Mouse (Mus musculus) thymus, postnatal 36 days (tissue): ENCODE results near the gene Ncbp2.
"Not testable (repeated sequence)": the region's sequence is repeated elsewhere in the genome, so short reads cannot be mapped to it uniquely, and the experiment has no call there.

Source experiments
- DNase-seq, 2 experiments: peaks; one replicate each; pipeline ENCODE4 v3.0.0; 2022; ENCODE audit warnings: mixed read lengths in 2 of 2

Gene Ncbp2

DNA sequence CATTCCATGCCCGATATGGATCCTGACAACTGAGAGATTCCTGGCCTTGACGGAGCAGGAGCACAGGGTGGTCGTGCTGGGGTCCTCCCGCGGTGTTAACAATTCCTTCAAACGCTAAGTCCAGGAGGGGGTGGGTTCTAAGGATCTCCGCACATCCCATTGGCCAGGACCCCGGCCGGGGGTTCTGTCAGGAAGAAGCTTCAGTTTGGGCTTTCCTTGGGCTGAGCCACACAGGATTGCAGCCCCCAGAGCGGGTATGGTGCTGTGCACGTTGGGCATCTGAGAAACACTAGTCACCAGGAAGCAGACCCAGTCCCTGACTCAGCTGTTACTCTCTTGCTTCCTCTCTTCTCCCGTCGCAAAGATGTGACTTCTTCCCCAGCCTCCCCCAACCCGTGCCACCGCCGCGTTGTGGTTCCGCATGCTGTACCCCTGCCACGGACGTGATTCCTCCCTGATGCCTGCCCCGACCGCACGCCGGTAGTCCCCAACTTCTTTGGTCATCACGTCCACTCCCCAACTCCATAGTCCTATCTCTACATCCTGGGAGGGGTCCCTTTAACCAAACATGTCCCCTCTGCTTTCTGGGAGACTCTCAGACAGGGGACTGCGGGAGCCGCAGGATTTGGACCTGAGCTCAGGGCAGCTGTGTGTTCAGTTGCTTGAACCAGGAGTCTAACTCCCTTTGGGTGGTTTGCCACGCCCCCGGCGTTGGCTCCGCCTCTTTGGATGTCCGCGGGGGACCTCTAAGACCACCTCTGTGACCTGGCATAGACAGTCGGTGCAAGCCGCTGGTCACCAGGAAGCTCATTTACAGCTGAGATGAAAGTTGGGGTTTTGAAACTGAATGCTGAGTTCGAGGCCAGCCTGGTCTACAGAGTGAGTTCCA lies 13.0 kb upstream of the Ncbp2 start:
- DNase-seq = no peak

DNA sequence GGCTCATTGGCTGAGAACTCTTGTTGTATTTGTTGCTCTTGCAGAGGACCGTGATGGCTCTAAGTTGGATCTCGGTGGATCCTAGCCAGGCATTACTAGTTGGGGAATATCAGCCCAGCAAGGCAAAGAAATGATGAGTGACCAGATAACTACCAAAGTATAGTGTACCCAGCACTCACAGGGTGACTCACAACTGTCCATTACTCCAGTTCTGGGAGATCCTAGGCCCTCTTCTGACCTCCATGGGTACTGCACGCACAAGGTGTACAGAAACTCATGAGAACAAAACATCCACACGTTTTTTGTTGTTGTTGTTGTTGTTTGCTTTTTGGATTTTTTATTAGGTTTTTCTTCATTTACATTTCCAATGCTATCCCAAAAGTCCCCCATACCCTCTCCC lies 11.7 kb upstream of the Ncbp2 start:
- no peak for DNase-seq

DNA sequence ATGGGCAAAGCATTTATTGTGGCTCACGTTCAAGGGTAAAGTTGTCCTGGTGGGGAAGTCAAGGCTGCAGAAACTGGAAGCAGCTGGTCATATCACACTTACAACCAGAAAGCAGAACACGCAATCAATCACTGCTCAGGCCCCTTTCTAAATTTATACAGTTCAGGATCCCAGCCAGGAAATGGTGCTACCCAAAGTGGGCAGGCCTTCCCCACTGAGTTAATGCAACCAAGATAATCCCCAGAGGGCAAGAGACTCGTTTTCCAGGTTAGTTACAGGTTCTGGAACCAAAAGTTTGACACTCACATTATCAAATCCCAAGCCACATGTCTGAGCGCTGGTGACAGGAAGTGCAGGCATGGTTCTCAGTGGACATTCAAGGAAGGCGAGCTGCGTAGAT lies 9.5 kb upstream of the Ncbp2 start:
- no peak for DNase-seq

- no peak for DNase-seq
These were observed 7.7 kb upstream of the Ncbp2 start for GRCm38 (mm10) chr16:31940586-31940985.

GRCm38 (mm10) chr16:31943980-31944379 lies 4.3 kb upstream of the Ncbp2 start:
- DNase-seq = peak; percentile 74 to 81

GRCm38 (mm10) chr16:31944698-31945255 lies 3.5 kb upstream of the Ncbp2 start:
- no peak for DNase-seq

DNA sequence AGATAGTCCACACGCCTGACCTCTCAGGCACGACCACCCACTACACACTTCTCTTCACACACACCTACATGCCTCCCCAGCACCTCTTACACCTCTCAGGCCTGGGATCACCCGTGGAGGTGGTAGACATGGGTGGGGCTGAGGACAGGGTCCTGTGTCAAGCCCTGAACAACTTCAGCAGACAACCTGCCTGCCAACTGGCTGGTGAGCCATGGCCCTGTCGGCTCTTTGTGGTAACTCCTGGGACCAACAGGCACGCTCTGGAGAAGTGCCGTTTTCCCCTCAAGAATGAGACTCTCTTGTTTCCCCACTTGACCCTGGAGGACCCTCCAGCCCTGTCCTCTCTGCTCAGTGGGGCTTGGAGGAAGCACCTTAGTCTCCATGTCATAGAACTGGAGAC lies 2.9 kb upstream of the Ncbp2 start:
- no peak for DNase-seq

DNA sequence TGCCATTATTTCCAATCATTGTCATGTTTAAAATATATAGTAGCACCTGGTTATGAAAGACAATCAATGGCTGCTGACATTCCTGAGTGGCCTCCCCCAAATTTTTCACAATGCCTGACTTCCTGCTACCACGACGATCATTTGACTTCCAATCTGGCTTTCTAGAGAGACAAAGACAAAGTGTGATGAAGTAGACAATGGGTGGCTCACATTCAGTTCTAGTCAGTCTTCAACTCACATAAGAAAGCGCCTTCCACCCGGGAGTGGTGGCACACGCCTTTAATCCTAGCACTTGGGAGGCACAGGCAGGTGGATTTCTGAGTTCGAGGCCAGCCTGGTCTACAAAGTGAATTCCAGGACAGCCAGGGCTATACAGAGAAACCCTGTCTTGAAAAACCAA lies 2.3 kb upstream of the Ncbp2 start:
- not testable (repeated sequence) for DNase-seq

DNA sequence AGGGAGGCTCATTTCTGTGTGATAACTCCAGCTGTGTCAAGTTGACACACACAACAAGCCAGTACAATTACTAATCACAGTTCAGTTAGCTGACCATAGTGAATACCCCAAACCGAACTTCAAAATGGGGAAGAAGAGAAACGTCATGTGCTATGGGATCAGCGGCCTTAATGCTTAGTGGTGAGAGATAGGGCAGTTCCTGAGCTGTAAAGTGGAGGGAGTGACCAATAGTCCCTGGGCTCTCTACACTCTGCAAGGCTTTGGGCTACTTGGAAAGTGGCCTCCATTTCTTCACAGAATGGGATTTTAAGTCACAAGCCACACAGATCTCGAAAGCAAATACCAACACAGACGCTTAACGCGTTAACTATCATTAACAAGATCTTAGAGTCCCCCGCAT lies 980 bp upstream of the Ncbp2 start:
- DNase-seq = no peak

DNA sequence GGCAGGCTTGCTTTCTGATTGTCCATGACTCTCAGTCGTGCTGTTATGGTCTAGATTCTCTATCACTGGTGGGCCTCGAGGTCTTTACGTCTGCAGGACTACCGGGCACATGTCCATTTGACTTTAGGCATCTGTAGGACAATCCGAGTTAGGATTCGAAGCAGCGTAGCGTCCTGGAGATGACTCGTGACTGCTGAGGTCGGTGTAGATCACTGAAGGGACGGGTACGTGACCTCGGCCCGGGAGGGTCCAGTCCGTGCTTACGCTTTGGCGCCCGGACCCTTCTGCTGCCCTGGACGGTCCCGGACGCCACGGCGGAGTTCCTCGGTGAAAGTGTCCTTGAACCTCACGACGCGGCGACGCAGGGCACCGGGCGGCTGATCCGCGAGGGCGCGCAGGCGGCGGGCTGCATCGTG lies 404 bp upstream of the Ncbp2 start:
- DNase-seq = no peak

DNA sequence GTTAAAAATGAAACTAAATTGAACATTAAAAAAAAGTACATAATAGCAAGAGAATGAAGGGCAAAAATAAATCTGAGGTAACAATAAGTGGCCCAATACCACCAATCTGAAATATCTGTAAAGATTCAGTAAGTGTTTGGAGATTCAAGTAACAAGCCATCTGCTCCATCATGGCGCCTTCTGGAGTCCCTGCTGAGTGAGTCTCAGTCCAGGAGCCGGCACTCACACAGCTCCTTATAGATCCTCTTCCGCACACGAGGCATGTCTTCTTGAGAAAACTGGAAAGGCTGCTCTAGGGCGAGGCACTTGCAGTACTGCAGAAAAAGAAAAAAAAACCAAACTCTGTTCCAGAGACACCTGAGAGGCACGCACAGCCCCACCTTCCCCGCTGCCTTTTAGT lies 14.9 kb downstream of the Ncbp2 start:
- DNase-seq = no peak

- no peak for DNase-seq
These were observed 26.9 kb downstream of the Ncbp2 start for GRCm38 (mm10) chr16:31975258-31975657.

- no peak for DNase-seq
These were observed 31.2 kb downstream of the Ncbp2 start for GRCm38 (mm10) chr16:31979501-31979900.

DNA sequence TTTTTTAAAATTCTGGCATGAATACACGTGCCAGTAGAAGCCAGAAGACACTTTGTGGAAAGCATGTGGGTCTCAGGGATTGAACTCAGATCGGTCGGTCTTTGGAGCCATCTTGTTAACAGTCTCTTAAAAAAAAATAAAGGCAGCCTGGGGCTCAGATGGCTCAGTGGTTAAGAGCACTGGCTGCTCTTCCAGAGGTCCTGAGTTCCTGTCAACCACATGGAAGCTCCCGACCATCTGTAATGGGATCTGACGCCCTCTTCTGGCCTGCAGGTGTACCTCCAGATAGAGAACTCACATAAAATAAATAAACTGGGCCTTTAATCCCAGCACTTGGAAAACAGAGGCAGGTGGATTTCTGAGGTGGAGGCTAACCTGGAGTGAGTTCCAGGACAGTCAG lies 32.6 kb downstream of the Ncbp2 start:
- no peak for DNase-seq

GRCm38 (mm10) chr16:31992039-31992438 lies 43.7 kb downstream of the Ncbp2 start:
- peak in 1 of 2 experiments; percentile 12 for DNase-seq

GRCm38 (mm10) chr16:31993195-31993594 lies 44.9 kb downstream of the Ncbp2 start:
- DNase-seq = no peak

DNA sequence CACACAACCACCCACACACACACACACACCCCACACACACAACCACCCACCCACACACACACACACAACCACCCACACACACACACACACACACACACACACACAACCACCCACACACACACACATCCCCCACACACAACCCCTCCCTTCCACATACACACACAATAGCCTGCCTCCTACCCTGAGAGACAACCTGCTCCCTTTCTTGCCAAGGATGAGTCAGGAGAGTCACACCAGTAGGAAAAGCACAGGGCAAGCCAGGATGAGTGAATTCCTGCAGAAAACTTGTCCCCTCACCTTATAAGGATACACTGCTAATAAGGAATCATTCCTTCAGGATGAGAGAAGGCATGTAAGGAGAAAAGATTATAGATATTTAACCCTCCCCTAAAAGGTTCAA lies 45.6 kb downstream of the Ncbp2 start:
- DNase-seq = no peak

DNA sequence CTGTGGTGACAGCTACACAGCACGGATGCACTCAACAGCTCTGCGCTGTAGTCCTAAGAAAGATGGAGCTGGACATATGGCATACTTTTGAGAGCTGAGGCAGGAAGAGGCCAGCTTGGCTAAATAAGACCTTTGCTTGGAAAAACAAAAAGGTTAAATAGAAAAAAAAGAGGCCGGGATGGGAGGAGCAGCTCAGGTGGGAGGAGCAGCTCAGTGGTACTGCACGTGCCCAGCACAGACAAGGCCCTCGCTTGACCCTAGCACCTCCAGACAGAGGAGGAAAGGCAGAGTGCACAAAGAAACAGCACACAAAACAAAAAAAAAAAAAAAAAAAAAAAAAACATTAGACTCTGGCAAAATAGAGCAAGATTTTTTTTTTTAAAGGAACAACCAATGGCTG lies 48.1 kb downstream of the Ncbp2 start:
- no peak for DNase-seq

- peak; percentile 84 to 90 for DNase-seq
These were observed 54.5 kb downstream of the Ncbp2 start, which contains the start of gene Senp5 for GRCm38 (mm10) chr16:32002509-32003477. Senp5 (minus strand) TSS chr16:32003287.

- no peak for DNase-seq
These were observed 56.4 kb downstream of the Ncbp2 start for GRCm38 (mm10) chr16:32004731-32005130.

DNA sequence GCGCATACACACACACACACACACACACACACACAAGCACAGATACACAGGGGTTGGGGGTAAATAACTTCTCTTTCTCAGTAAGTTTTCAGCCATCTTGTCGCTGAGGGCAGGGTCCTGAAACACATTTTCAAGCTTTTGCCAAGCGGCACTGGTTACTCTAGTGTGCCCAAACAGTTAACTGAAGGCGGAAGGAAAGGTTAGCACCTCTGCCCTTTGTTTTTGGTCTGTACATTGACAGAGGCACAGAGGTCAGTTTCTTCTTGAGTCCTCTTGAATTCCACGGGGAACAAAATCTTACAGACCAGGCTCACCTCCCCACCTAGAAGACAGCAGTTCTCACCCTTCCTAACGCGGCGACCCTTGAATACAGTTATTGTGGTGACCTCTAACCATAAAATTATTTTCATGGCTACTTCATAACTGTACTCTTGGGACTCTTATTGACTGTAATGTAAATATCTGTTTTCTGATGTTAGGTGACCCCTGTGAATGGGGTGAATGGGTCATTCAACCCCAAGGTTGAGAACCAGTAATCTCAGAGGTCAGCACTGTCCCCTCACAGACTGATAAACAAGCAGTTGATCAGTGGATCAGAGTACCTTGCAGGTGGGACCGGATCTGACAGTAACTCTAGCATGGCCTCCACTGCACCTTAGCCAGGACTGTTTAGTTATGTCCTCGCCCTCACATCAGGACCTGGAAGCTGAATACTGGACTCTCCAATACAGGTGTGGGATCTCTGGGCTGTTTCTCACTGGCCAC lies 60.4 kb downstream of the Ncbp2 start:
- DNase-seq = no peak

DNA sequence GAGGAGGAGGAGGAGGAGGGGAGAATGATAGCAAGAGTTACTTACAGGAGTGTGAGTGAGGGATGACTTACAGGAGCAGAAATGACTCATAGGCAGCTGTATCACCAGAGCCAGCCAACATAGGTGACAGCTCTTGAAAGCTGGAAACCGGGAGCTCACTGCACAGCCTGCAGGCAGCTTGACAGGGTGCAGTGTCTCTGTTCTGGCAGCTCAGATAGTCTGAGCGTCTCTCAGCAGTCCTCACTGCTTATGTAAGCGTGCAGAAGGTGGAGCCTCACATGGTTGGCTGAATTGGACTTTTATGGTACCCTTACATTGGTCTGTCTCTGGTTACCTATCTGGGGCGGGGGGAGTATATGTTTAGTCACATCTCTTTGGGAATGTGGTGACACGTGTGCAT lies 61.6 kb downstream of the Ncbp2 start:
- no peak for DNase-seq
